Mouse (Mus musculus): ENCODE measurements around the gene Vmn1r55.
A peak's percentile ranks its signal among the peaks of the same experiment; 100 is the strongest.
"Not testable (repeated sequence)": the region's sequence is repeated elsewhere in the genome, so short reads cannot be mapped to it uniquely, and the experiment has no call there.

The Vmn1r55 gene

DNA sequence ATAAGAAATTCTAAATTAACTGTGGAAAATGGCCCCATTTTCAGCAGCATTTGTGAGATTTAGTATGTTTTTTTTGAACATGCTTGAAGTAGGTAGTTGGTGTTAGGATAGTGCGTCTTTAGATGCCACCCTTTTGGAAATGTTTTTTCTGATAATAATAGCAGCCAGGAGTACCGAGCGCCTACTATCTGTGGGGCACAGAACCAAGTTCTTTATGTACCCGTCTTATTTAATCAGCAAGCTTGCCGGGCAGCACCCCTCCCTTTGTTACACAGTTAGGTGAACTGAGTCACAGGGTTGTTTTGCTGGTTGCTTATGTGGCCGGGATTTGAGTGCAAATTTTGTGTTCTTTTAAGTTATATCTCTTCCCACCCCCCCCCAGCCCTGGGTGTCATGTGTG, 68.2 kb downstream of the Vmn1r55 start:
- DNase-seq (ENCODE audit: low spot score): no peak

DNA sequence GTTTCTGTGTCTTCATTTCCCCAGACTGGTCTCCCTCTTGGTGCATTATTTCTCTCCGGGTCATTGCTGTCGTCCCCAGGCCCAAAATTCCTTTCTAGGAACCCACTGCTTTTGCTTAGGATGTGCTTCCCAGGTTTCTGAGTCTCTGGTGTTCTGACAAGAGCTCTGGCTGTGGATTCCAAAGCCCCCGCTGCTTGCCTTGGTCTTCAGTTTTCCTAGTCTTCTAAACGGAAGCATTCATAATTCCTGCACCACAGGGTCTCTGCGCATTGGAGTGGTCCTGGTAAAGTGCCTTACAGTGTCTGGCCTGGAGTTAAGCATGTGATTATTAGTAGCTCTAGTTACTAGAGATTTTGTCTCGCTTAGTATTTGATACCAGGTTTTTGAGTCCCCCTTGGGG, 68.7 kb downstream of the Vmn1r55 start:
- DNase-seq (ENCODE audit: low spot score): no peak

GRCm38 (mm10) chr7:5080010-5080751, 69.3 kb downstream of the Vmn1r55 start, which contains the start of gene Epn1:
Epn1 (plus strand) TSS chr7:5080235.
- peak; percentile 95 for DNase-seq (ENCODE audit: low spot score)

DNA sequence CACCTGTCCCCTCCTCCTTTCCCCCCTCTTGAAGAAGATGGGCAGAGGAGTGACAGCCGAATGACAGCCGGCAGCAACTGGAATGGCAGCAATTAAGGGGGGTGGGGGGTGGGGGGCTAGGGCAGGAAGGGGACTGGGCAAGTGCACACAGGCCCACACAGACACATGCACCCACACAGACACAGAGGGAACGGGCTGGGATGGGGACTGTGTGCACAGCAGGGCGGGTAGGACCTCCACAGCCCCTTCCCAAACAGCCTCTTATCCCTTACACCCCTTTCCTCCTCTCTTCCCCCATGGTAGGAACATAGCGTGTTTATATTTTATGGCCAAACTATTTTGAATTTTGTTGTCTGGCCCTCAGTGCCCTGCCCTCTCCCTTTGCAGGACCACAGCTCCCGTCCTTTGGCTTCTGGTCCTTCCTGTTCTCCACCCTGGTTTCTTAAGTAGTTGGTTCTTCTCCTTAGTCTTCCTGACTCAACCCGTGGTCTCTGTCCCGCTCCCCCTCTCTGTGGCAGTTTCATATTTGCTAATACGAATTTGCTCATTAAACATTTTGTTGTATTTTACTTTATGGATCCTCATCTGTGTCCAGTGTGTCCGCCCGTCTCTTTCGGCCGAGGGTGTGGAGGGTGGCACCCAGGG, 70.0 kb downstream of the Vmn1r55 start:
- not testable (repeated sequence) for DNase-seq (ENCODE audit: low spot score)

Data from yolk sac, embryonic 10.5 days (tissue).